Mouse (Mus musculus): ENCODE measurements at regions not wholly inside any gene's neighbourhood (a gene's known extent, or its start where the extent isn't known, plus 50 kb on each side); places are given as distances from the start of the nearest gene placed in this dataset.
A peak's percentile ranks its signal among the peaks of the same experiment; 100 is the strongest.

DNA sequence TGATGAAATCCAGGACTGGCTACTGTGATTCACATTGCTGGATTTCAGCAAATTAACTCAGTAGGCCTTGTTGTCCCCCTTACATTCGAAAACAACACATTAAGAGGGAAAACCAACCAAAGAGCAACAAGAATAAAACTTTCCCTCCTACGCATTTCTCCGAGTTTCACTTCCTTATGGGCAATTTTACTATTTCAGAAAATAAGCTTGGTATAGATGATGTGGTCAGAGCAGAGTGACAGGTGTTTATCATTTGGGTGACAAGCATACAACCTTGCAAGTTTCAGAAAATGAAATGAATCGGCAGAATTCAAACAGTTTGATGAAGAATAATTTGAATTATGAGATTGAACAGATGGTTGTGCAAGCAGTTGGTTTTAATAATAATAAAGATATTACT lies 220.6 kb downstream of the Etaa1 start:
- DNase-seq (ENCODE audit: low spot score) (no peak), ATAC-seq (replicated peaks; ENCODE audit: low FRiP score, low TSS enrichment, low read depth) (no peak)
- peaks cover 2% of the 10 kb centered on the region; the same call in 1 of the 2 replicates for H3K4me1 ChIP-seq (replicated peaks; ENCODE audit: control insufficient read depth, insufficient read depth, low read length)
- no peaks in the 10 kb centered on the region for H3K36me3 ChIP-seq (ENCODE audit: control insufficient read depth, insufficient read depth, low read length)
- 85% methylated on average over 4 of the region's 4 CpGs for WGBS
- no peak overlapping the region for H3K9ac ChIP-seq (ENCODE audit: low read length)
- H3K9me3 ChIP-seq (ENCODE audit: control insufficient read depth, low read length): no peaks in the 10 kb centered on the region
- no peak overlapping the region for H3K4me2 ChIP-seq (ENCODE audit: low read length)
- H3K27ac ChIP-seq (ENCODE audit: low read depth): no peak overlapping the region
- no peaks in the 10 kb centered on the region for H3K27me3 ChIP-seq (replicated peaks; ENCODE audit: control insufficient read depth, insufficient read depth, low read length)
- no peak overlapping the region for H3K4me3 ChIP-seq (ENCODE audit: low read depth, low read length)

DNA sequence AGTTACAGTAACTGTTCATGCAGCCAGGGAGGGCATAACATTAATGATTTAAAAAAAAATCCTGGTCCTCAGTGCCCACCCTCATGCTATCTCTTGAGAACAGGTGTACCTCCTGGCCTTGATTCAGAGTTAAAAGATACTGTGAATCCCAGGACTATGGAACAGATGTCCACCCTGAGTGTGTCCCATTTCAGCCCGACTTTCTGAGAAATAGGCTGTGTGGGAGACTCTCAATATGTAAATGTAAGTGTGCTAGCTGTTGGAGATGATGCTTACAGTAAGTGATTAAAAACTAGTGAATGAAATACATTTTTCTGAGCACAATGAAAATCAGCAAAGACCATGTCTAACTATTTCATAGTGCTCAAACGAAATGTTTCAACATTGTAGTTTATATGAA lies 219.2 kb downstream of the Etaa1 start:
- no peak overlapping the region for H3K27ac ChIP-seq (ENCODE audit: low read depth)
- no peaks in the 10 kb centered on the region for H3K27me3 ChIP-seq (replicated peaks; ENCODE audit: control insufficient read depth, insufficient read depth, low read length)
- H3K4me3 ChIP-seq (ENCODE audit: low read depth, low read length): no peak overlapping the region
- H3K9me3 ChIP-seq (ENCODE audit: control insufficient read depth, low read length): no peaks in the 10 kb centered on the region
- no peaks in the 10 kb centered on the region for H3K36me3 ChIP-seq (ENCODE audit: control insufficient read depth, insufficient read depth, low read length)
- 82% methylated on average over 2 of the region's 2 CpGs for WGBS
- DNase-seq (ENCODE audit: low spot score) (no peak), ATAC-seq (replicated peaks; ENCODE audit: low FRiP score, low TSS enrichment, low read depth) (no peak)
- H3K4me1 ChIP-seq (replicated peaks; ENCODE audit: control insufficient read depth, insufficient read depth, low read length): no peaks in the 10 kb centered on the region
- H3K9ac ChIP-seq (ENCODE audit: low read length): no peak overlapping the region
- H3K4me2 ChIP-seq (ENCODE audit: low read length): no peak overlapping the region

DNA sequence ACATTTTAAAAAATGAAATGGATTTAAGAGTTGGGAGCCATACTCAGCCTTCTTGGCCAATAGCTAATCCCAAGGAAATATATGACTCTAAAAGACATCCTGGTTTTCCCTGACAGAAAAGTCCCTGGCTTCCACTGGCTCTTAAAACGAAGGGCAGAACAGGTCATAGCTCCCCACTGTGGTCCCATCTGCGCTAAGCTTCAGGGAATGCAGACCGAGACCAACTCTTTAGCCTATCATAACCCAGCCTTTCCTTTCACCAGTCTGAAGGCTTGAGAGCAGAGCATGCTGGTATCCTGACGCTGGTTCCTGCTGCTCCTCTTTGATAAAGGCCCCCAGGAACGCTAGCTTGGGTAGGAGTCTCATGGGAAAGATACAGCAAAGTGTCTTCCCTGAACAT lies 214.8 kb downstream of the Etaa1 start:
- no peaks in the 10 kb centered on the region for H3K27me3 ChIP-seq (replicated peaks; ENCODE audit: control insufficient read depth, insufficient read depth, low read length)

DNA sequence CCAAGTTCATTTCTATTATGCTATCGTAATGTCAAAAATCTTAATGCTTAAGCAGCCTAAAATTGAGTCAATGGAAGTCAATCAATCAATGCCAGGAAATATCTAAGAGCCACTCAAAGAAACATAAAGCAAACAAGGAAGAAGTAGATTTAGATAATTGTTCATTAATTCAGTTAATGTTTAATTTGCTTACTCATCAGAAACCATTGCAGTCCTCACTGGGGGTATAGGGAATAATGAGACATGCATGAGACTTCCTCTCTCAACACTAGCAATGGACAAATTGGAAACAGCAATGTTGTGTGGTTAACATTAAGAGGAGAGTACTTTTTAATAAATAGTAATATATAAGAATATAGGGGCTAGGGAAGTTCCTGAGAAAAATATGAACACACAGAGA lies 209.9 kb downstream of the Etaa1 start:
- Histone ChIP-seq H3K4me1 (replicated peaks; ENCODE audit: control insufficient read depth, insufficient read depth, low read length) (no peaks in the 10 kb centered on the region), H3K27ac (ENCODE audit: low read depth) (no peak overlapping the region), H3K9ac (ENCODE audit: low read length) (no peak overlapping the region), H3K27me3 (replicated peaks; ENCODE audit: control insufficient read depth, insufficient read depth, low read length) (no peaks in the 10 kb centered on the region), H3K9me3 (ENCODE audit: control insufficient read depth, low read length) (no peaks in the 10 kb centered on the region), H3K36me3 (ENCODE audit: control insufficient read depth, insufficient read depth, low read length) (no peaks in the 10 kb centered on the region), H3K4me2 (ENCODE audit: low read length) (no peak overlapping the region), H3K4me3 (ENCODE audit: low read depth, low read length) (no peak overlapping the region)
- WGBS: 89% methylated on average over 1 of the region's 1 CpGs
- DNase-seq (ENCODE audit: low spot score) (no peak), ATAC-seq (replicated peaks; ENCODE audit: low FRiP score, low TSS enrichment, low read depth) (no peak)

More for the DNA sequence above, 214.8 kb downstream of the Etaa1 start:
- Histone ChIP-seq H3K4me3 (ENCODE audit: low read depth, low read length) (no peak overlapping the region), H3K27ac (ENCODE audit: low read depth) (no peak overlapping the region), H3K36me3 (ENCODE audit: control insufficient read depth, insufficient read depth, low read length) (no peaks in the 10 kb centered on the region), H3K4me1 (replicated peaks; ENCODE audit: control insufficient read depth, insufficient read depth, low read length) (no peaks in the 10 kb centered on the region), H3K9ac (ENCODE audit: low read length) (no peak overlapping the region), H3K9me3 (ENCODE audit: control insufficient read depth, low read length) (no peaks in the 10 kb centered on the region), H3K4me2 (ENCODE audit: low read length) (no peak overlapping the region)
- DNase-seq (ENCODE audit: low spot score): no peak
- 59% methylated on average over 5 of the region's 5 CpGs for WGBS
- ATAC-seq (replicated peaks; ENCODE audit: low FRiP score, low TSS enrichment, low read depth): no peak

DNA sequence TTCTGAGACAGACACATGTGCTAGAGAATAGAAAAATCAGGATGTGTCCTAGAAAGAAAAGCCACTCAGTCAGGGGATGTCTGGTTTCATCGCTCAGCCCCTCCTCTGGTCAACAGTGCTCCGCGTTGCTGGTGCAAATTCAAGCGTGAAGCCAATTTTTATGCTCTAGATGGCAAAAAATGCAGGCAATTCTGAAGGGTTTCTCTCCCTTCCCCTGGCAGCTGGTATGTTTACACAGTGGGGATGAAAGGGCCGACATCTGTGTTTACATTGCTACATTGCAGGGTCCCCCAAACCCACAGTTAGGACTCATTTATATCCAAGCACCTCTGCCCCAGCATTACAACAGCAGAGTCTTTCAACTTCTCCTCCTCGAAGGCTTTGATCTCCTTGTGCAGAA lies 203.3 kb downstream of the Etaa1 start:
- no peak overlapping the region for H3K4me2 ChIP-seq (ENCODE audit: low read length)
- H3K9me3 ChIP-seq (ENCODE audit: control insufficient read depth, low read length): no peaks in the 10 kb centered on the region
- 0 out of 2 replicates have a peak, but pooled peaks cover 3% of the 10 kb centered on the region for H3K4me1 ChIP-seq (replicated peaks; ENCODE audit: control insufficient read depth, insufficient read depth, low read length)
- no peaks in the 10 kb centered on the region for H3K27me3 ChIP-seq (replicated peaks; ENCODE audit: control insufficient read depth, insufficient read depth, low read length)
- WGBS: 8% methylated on average over 6 of the region's 6 CpGs
- H3K9ac ChIP-seq (ENCODE audit: low read length): no peak overlapping the region
- no peak for DNase-seq (ENCODE audit: low spot score)
- H3K36me3 ChIP-seq (ENCODE audit: control insufficient read depth, insufficient read depth, low read length): no peaks in the 10 kb centered on the region
- no peak overlapping the region for H3K4me3 ChIP-seq (ENCODE audit: low read depth, low read length)
- H3K27ac ChIP-seq (ENCODE audit: low read depth): no peak overlapping the region
- peak; percentile 82 for ATAC-seq (replicated peaks; ENCODE audit: low FRiP score, low TSS enrichment, low read depth)

DNA sequence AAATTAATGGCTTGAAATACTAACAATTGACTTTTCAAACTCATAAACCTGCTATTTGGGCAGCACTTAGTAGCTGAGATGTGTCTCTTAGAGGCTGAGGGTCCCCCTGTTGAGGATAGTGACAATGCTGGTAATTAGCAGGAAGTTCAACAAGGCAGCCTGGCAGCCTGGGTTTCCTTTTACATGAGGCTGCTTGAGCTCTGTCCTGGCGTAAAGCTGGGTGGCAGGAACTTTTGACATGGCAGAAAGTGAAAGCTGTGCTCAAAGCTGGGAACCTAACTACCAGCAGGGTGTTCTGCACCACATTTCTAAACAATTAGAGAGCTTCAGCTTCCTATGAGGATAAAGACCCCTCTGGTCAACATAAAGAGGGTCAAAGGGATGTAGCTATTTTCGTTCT lies 194.5 kb downstream of the Etaa1 start:
- H3K4me1 ChIP-seq (replicated peaks; ENCODE audit: control insufficient read depth, insufficient read depth, low read length): no peaks in the 10 kb centered on the region
- WGBS: 55% methylated on average over 2 of the region's 2 CpGs

DNA sequence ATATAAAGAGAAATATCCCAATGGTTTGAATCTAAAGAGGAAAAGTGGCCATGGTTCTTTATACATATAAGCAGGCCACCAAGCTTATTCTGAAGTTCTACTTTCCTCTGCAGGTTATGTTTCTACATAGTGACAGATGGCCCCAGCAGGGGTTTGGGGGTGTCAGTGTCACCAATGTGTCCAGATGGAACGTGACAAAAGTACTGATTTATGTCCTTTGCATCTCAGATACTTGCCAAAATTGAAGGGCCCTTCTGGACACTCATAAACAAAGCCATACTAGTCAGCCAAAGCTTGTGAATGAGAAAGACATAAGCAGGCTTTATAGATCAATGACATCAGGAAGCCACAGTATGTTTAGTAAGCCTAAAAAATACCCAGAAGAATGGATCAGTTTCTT lies 190.3 kb downstream of the Etaa1 start:
- Histone ChIP-seq H3K4me2 (ENCODE audit: low read length) (no peak overlapping the region), H3K9me3 (ENCODE audit: control insufficient read depth, low read length) (no peaks in the 10 kb centered on the region), H3K27me3 (replicated peaks; ENCODE audit: control insufficient read depth, insufficient read depth, low read length) (no peaks in the 10 kb centered on the region), H3K27ac (ENCODE audit: low read depth) (no peak overlapping the region), H3K36me3 (ENCODE audit: control insufficient read depth, insufficient read depth, low read length) (no peaks in the 10 kb centered on the region), H3K9ac (ENCODE audit: low read length) (no peak overlapping the region), H3K4me3 (ENCODE audit: low read depth, low read length) (no peak overlapping the region), H3K4me1 (replicated peaks; ENCODE audit: control insufficient read depth, insufficient read depth, low read length) (0 out of 2 replicates have a peak, but pooled peaks cover 4% of the 10 kb centered on the region)
- ATAC-seq (replicated peaks; ENCODE audit: low FRiP score, low TSS enrichment, low read depth) (no peak), DNase-seq (ENCODE audit: low spot score) (no peak)
- WGBS: 31% methylated on average over 1 of the region's 1 CpGs

More for the DNA sequence above, 194.5 kb downstream of the Etaa1 start:
- no peak for ATAC-seq (replicated peaks; ENCODE audit: low FRiP score, low TSS enrichment, low read depth)
- H3K27me3 ChIP-seq (replicated peaks; ENCODE audit: control insufficient read depth, insufficient read depth, low read length): no peaks in the 10 kb centered on the region
- no peak overlapping the region for H3K27ac ChIP-seq (ENCODE audit: low read depth)
- H3K4me2 ChIP-seq (ENCODE audit: low read length): no peak overlapping the region
- DNase-seq (ENCODE audit: low spot score): no peak
- no peak overlapping the region for H3K4me3 ChIP-seq (ENCODE audit: low read depth, low read length)
- H3K9me3 ChIP-seq (ENCODE audit: control insufficient read depth, low read length): no peaks in the 10 kb centered on the region
- no peak overlapping the region for H3K9ac ChIP-seq (ENCODE audit: low read length)
- no peaks in the 10 kb centered on the region for H3K36me3 ChIP-seq (ENCODE audit: control insufficient read depth, insufficient read depth, low read length)

DNA sequence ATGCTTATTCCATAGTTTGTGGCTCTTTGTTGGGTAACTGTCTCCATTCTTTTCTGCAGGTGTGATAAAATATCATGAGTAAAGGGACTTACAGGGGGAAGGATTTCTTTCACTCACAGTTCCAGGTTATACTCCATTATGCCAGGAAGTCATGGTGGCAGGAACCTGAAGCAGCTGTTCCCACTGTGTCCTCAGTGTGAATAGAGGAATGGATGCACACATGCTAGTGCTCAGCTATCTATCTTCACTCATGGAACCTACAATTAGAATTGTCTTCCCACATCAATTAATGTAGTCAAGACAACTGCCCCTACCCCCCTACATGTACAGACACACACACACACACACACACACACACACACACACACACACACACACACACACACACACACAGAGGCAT lies 189.5 kb downstream of the Etaa1 start:
- no peak overlapping the region for H3K4me3 ChIP-seq (ENCODE audit: low read depth, low read length)
- no peaks in the 10 kb centered on the region for H3K36me3 ChIP-seq (ENCODE audit: control insufficient read depth, insufficient read depth, low read length)
- no peaks in the 10 kb centered on the region for H3K27me3 ChIP-seq (replicated peaks; ENCODE audit: control insufficient read depth, insufficient read depth, low read length)
- no peaks in the 10 kb centered on the region for H3K9me3 ChIP-seq (ENCODE audit: control insufficient read depth, low read length)
- H3K27ac ChIP-seq (ENCODE audit: low read depth): no peak overlapping the region
- H3K9ac ChIP-seq (ENCODE audit: low read length): no peak overlapping the region
- ATAC-seq (replicated peaks; ENCODE audit: low FRiP score, low TSS enrichment, low read depth) (no peak), DNase-seq (ENCODE audit: low spot score) (no peak)
- 0 out of 2 replicates have a peak, but pooled peaks cover 6% of the 10 kb centered on the region for H3K4me1 ChIP-seq (replicated peaks; ENCODE audit: control insufficient read depth, insufficient read depth, low read length)
- H3K4me2 ChIP-seq (ENCODE audit: low read length): no peak overlapping the region

DNA sequence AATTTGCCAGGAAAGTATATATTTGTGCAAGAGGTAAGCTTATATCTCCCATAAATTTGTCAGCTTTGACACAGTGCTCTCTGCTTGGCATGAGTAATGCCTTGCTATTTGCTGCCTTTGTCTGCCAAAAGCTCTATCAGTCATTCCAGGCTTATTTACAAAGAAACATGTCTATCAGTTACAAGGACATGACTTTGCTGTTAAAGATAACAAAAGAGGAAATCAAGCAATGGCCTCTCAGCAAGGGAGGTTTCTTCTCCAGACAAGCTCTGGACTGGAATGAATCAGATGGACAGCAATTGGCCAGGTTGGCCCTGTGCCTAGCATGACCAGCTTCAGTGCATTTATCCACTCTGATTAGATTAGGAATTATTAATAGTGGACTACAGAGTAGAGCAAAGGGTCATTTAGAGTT lies 185.3 kb downstream of the Etaa1 start:
- no peak for DNase-seq (ENCODE audit: low spot score)
- H3K4me2 ChIP-seq (ENCODE audit: low read length): no peak overlapping the region
- H3K36me3 ChIP-seq (ENCODE audit: control insufficient read depth, insufficient read depth, low read length): no peaks in the 10 kb centered on the region
- no peak overlapping the region for H3K9ac ChIP-seq (ENCODE audit: low read length)
- H3K9me3 ChIP-seq (ENCODE audit: control insufficient read depth, low read length): no peaks in the 10 kb centered on the region
- no peaks in the 10 kb centered on the region for H3K27me3 ChIP-seq (replicated peaks; ENCODE audit: control insufficient read depth, insufficient read depth, low read length)
- 0 out of 2 replicates have a peak, but pooled peaks cover 6% of the 10 kb centered on the region for H3K4me1 ChIP-seq (replicated peaks; ENCODE audit: control insufficient read depth, insufficient read depth, low read length)
- no peak overlapping the region for H3K27ac ChIP-seq (ENCODE audit: low read depth)
- no peak overlapping the region for H3K4me3 ChIP-seq (ENCODE audit: low read depth, low read length)
- ATAC-seq (replicated peaks; ENCODE audit: low FRiP score, low TSS enrichment, low read depth): peak; percentile 66

All from intestine, embryonic 14.5 days (tissue).